Mouse (Mus musculus): ENCODE results near the gene Kctd17. TPM values are rescaled to one million over a fixed set of nuclear protein-coding genes. Genes with fewer than 3 reads are reported as not detected.

The Kctd17 gene
- polyA plus RNA-seq, 1 experiment, result 380 TPM

GRCm38 (mm10) chr15:78442231-78442630 is 13.9 kb downstream of the Kctd17 start:
- DNase-seq (ENCODE audit: extremely low spot score in 1 of 2, low spot score in 1 of 2), result no peak

DNA sequence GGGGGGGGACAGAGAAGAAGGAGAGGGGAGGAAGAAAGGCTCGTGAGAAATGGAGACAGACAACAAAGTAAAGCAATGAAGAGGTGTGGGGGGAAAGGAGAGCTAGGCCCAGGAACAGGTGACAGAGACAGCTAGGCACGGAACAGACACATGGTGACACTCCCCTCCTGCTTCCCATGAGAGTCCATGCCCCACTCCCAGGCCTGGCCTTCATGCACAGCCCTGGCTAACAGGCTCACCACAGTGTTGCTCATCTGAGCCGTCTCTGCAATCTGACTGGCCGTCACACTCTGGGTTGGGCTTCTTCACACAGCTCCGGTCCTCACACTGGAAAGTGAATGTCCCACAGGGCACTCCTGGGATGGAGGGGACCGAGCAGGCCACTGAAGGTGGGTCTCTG is 15.5 kb downstream of the Kctd17 start:
- DNase-seq (ENCODE audit: extremely low spot score in 1 of 2, low spot score in 1 of 2), result no peak

GRCm38 (mm10) chr15:78447121-78447520 is 18.8 kb downstream of the Kctd17 start:
- no peak for DNase-seq (ENCODE audit: extremely low spot score in 1 of 2, low spot score in 1 of 2)

DNA sequence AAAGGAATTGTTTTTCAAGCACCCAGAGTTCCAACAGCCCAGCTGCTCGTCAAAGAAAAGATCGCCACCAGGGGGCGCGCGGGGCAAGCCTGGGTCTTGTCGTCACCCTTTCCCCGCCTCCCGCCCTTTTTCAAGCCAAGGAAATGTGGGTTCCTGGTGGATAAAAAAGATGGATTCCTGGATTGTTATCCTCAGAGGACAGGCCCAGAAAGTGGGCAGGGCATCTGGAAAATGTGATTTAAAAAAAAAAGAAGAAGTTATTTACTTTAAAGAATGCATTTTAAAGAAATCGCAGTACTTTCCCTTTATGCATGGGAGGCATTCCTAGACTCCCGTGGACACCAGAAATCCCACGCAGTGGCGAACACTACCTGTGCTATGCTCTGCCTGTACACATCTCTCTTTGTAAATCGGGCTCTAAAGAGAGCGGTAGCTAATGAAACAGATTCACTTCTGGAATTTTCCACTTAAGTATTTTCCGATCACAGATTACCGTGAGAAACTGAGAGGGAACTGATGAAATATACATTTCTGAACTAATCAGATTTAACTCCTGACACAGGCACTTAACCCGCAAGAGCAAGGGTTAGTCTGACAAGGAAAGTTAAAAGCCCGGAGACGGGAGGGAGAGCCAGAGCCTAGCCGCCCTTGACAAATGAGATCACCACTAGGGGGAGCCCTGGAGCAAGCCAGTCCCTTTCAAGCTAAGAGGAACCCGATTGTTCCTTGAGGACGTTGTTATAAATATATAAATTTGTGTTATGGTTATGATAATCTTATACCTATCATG is 19.6 kb downstream of the Kctd17 start:
- peak; percentile 85 to 99 for DNase-seq (ENCODE audit: extremely low spot score in 1 of 2, low spot score in 1 of 2)

DNA sequence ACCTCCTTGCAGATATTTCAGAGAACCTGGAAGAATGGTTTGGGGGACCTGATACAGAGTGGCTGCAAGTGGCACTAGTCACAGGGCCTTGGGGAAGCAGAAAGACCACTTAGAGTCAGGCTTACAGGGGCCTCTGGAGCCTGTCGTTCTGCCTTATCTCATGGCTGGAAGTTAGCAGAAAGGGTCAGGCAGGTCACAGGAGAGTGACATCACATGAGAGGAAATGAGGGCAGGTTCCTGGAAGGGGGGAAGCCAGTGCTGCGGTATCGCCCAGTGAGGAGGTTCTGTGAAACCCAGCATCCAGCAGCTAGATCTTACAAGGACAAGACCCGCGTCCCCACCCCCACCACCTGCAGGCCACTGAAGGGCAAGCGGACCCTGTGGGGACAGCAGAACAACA is 20.8 kb downstream of the Kctd17 start:
- DNase-seq (ENCODE audit: extremely low spot score in 1 of 2, low spot score in 1 of 2), result no peak

DNA sequence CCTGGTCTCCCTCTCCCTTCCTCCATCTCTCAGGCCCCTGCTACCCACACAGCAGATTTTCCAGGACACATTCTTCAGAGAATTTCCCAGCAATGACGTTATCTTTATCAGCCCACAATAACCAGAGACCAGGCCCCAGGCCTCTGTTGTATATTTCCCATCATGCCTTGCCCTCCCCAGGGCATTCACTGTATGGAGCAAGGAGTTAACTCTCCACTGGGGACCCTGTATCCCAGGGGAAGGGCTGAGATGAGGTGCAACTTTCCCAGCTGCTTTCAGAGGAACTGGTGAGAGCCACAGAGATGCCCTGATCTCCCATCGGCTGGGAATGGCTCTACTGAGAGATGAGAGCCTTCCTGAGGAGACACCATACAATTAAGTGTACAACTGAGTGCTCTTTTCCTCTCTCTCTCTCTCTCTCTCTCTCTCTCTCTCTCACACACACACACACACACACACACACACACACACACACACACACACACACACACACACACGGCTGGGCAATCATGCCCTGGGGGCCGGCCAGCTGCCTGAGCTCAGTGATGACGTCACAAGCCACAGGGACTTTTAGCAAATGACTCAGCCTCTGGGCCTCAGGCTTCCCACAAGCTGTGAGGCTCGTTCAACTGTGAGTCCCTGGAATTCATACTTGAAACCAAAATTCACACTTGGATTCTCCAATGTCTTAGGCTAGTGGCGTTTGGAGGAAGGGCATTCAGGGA is 21.5 kb downstream of the Kctd17 start:
- DNase-seq (ENCODE audit: extremely low spot score in 1 of 2, low spot score in 1 of 2), result peak in 1 of 2 experiments; percentile 76

GRCm38 (mm10) chr15:78450419-78450768 is 22.0 kb downstream of the Kctd17 start:
- DNase-seq (ENCODE audit: extremely low spot score in 1 of 2, low spot score in 1 of 2), result no peak

GRCm38 (mm10) chr15:78451201-78451600 is 22.8 kb downstream of the Kctd17 start:
- no peak for DNase-seq (ENCODE audit: extremely low spot score in 1 of 2, low spot score in 1 of 2)

- DNase-seq (ENCODE audit: extremely low spot score in 1 of 2, low spot score in 1 of 2), result no peak
Observed at GRCm38 (mm10) chr15:78452929-78453328, 24.6 kb downstream of the Kctd17 start.

DNA sequence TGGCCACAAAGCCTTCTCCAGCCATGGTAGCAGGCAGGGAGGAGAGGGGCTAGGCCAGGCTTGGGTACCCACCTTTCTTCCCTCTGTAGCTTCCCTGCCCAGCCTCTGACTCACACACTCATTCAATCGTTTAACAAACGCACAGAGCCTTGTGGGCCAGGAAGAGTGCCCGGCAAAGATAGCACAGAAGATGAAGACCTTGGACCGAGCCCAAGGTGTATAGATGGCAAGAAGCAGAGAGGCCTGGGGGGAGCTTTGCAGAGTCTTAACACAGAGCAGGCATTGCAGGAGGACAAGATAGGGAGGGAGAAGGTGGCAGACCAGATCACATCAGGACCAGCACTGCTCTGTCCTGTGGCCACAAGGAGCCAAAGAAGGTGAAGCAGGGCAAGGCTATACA is 26.8 kb downstream of the Kctd17 start:
- DNase-seq (ENCODE audit: extremely low spot score in 1 of 2, low spot score in 1 of 2), result no peak

- DNase-seq (ENCODE audit: extremely low spot score in 1 of 2, low spot score in 1 of 2), result no peak
Observed at GRCm38 (mm10) chr15:78456051-78456450, 27.7 kb downstream of the Kctd17 start.

DNA sequence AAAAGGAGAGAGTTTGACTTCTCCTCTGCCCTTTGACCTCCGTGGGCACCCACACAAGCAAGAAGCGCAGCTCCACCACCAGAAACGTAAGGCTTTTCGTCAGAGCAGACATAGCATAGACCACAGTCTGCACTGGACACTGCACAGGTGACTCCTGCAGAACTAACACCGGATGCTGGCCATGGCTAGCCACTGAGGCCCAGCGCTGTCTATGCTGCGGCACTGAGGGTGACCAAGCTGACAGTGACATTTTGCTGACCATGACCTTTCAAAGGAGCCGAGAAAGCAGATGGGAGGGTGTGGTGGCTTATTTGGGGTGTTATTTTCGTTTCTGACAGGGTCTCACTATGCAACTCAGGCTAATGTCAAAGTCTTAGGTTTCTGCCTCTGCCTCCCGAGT is 28.8 kb downstream of the Kctd17 start:
- DNase-seq (ENCODE audit: extremely low spot score in 1 of 2, low spot score in 1 of 2), result no peak

GRCm38 (mm10) chr15:78462981-78463380 is 34.6 kb downstream of the Kctd17 start:
- no peak for DNase-seq (ENCODE audit: extremely low spot score in 1 of 2, low spot score in 1 of 2)

DNA sequence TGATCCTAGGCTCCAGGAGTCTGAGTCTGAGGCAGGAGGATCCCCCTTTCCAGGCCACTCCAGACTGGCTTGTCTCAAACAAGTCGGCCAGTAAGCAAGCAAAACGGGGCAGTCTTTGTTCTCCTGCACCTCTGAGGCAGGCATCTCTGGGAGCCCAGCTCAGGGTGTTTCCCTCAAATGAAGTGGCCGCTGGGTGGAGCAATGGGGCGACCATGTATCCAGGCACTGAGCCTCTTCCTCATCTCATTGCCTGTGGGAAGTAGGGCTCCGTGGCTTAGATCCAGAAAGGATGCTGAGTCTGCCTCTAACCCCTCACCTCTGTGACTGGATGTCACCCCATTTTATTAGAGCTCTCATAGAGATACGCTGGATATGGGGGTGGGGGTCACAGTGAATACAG is 38.4 kb downstream of the Kctd17 start:
- DNase-seq (ENCODE audit: extremely low spot score in 1 of 2, low spot score in 1 of 2), result no peak

GRCm38 (mm10) chr15:78467570-78467969 is 39.2 kb downstream of the Kctd17 start:
- no peak for DNase-seq (ENCODE audit: extremely low spot score in 1 of 2, low spot score in 1 of 2)

DNA sequence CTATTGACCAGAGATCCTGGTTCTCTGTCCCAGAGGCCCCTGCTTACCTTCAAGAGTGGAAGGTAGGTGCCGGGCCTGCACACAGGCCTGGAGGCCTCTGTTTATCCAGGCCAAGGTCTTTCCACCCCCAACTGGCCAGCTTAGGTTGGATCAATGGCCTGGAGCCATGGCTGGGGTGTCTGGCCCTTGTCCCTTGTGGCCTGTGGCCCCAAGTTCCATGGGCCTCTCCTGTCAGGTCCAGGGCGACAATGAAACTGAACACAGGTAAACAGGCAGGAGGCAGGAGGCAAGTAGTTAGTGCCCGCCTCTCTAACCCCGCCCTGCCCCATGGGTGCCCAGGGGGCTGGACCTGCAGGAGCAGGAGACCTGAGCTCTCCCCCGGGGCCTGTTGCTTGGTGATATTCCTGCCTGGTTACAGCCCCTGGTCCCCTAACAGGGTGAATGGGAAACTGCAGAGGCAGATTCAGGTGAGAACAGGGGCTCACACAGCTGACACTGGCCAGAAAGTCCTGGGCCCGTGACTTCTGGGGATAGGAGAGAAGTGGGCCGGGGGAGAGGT is 40.1 kb downstream of the Kctd17 start, which contains the start of gene Tmprss6:
Tmprss6 (minus strand) TSS at position 256 of the 559 bp plus-strand sequence.
- no peak for DNase-seq (ENCODE audit: extremely low spot score in 1 of 2, low spot score in 1 of 2)

DNA sequence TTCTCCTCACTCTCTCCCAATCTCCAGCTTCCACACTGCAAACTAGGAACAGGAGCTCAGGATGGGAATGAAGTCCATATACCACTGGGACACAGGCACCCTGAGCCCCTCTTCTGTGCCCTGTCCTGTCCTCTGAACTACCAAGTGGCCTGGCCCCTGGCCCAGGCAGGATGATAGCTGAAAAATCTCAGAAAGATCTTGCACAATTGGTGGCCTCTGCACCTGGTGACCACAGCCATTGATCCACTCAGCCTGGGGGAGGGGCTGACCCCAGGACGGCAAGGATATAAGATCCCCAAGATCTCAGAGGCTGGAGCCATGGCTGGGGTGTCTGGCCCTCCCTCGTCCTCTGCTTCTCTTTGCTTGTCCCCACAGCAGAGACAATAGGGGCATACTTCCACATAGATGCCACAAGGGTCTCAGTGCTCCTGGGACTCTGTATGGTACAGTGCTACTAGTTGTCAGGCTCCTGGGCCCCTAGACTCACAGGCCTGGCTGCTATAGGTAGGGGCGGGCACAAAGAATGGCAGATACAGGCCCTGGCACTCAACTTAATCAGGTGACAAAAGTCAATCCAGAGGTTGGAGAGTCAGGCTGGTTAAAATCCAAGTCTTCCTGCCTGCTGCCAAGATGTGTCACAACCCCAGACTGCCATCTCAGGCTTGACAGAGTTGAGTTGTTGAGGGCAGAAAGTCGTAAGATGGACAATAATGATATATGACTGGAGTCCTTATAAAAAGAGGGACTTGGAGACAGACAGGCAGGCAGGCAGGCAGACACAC is 42.3 kb downstream of the Kctd17 start:
- DNase-seq (ENCODE audit: extremely low spot score in 1 of 2, low spot score in 1 of 2), result no peak

DNA sequence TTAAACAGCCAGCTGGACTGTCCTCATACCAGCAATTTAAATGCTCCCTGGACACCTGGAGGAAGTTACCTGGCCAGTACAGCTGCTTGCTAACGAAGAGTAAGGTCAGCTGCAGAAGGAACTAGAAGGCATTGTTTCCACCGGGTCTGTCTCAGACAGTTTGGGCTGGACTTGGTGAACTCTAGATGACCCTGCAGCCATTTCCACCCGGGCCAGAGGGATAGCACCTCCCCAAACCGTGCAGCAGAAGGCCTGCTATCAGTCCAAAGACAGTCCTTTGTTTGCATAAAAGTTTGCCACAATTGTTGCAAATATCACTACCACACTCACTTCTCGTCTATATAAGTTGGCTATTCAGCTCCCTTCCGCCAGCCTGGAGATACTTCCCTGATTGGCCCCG is 43.5 kb downstream of the Kctd17 start:
- DNase-seq (ENCODE audit: extremely low spot score in 1 of 2, low spot score in 1 of 2), result no peak

- no peak for DNase-seq (ENCODE audit: extremely low spot score in 1 of 2, low spot score in 1 of 2)
Observed at GRCm38 (mm10) chr15:78473442-78473841, 45.1 kb downstream of the Kctd17 start.

DNA sequence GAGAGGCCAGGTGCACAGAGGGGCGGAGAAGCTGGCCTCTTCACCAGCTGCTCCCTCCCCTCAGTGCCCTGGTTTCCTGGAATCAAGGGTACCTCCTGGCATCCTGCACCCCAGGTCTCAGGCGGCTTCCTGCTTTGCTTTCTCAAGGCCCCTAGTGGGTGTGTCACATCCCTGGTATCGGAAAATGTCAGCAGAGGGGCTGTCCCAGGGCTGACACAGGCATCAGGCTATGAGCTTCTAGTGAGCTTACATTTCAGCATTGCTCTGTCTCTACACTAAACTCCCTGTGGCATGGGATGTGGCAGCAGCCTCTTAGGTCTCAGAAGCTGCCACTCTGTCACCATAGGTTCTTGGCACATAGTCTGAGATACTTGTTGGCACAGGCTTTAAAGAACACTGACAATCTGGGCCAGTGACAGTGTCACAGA is 47.3 kb downstream of the Kctd17 start:
- no peak for DNase-seq (ENCODE audit: extremely low spot score in 1 of 2, low spot score in 1 of 2)

GRCm38 (mm10) chr15:78476878-78477277 is 48.5 kb downstream of the Kctd17 start:
- DNase-seq (ENCODE audit: extremely low spot score in 1 of 2, low spot score in 1 of 2), result no peak

All from frontal cortex, adult 2 months (tissue).